Comparison of ENCODE assay signal across 8 mouse cellular contexts in genomic region chr9:23212303-23212702, GRCm38 (mm10). TPM values are rescaled to one million over a fixed set of nuclear protein-coding genes. Genes with fewer than 3 reads are reported as not detected.
DNase-seq lines count a peak whose midpoint lies in the region; ATAC-seq and TF ChIP-seq lines count a peak whose summit lies in the region.

No protein-coding gene starts in this region.

- peak; percentile 57 for DNase-seq in MEL (ENCODE audit: low read depth, low spot score)
- DNase-seq in cerebellum, adult 11 months, result peak; percentile 51
- DNase-seq in forelimb bud, embryonic 11.5 days (ENCODE audit: low read depth, low spot score), result peak; percentile 79
- peak; percentile 88 for DNase-seq in hindbrain, embryonic 11.5 days (ENCODE audit: low spot score)
- peak; percentile 83 to 87 for DNase-seq in layer of hippocampus, postnatal 10 days (ENCODE audit: low spot score in 2 of 2)
- peak; percentile 79 for DNase-seq in lung, postnatal 36 days
- DNase-seq in retina, postnatal 1 day, result peak; percentile 83
- peak; percentile 71 for DNase-seq in thymus, postnatal 4 days

- H3K4me2 ChIP-seq in hindbrain, embryonic 11.5 days (replicated peaks; ENCODE audit: low read depth, low read length), result no peak overlapping the region

- 8% methylated on average over 11 of the region's 11 CpGs for WGBS in hindbrain, embryonic 11.5 days

- ATAC-seq in hindbrain, embryonic 11.5 days (ENCODE audit: low FRiP score), result peak; percentile 83

- no peaks in the 10 kb centered on the region for H3K27me3 ChIP-seq in MEL (ENCODE audit: control insufficient read depth in 1 of 2, insufficient read depth in 2 of 2, low read length in 2 of 2)
- H3K27me3 ChIP-seq in hindbrain, embryonic 11.5 days (ENCODE audit: control insufficient read depth, insufficient read depth, low read length), result no peaks in the 10 kb centered on the region

- H3K9ac ChIP-seq in MEL (ENCODE audit: control insufficient read depth, low read depth, low read length, poor library complexity, severe bottlenecking), result no peak overlapping the region
- H3K9ac ChIP-seq in hindbrain, embryonic 11.5 days (ENCODE audit: low read depth, low read length), result no peak overlapping the region

- peak; percentile 55 for TF ChIP-seq RAD21 in MEL (IDR thresholded peaks at IDR 0.05; ENCODE audit: low read depth, low read length)

- no peaks in the 10 kb centered on the region for H3K36me3 ChIP-seq in MEL (ENCODE audit: control insufficient read depth in 1 of 2, insufficient read depth in 2 of 2, low read length in 2 of 2)
- H3K36me3 ChIP-seq in hindbrain, embryonic 11.5 days (ENCODE audit: control insufficient read depth, insufficient read depth, low read length), result no peaks in the 10 kb centered on the region

- peak; percentile 73 to 96 (median 86) for TF ChIP-seq CTCF in MEL (IDR thresholded peaks at IDR 0.05 in 2 of 3, conservative IDR thresholded peaks at IDR 0.05 in 1 of 3; ENCODE audit: control insufficient read depth in 1 of 3, insufficient read depth in 1 of 3, low read depth in 2 of 3, low read length in 3 of 3, poor library complexity in 1 of 3, severe bottlenecking in 1 of 3)

- TF ChIP-seq EP300 in MEL (IDR thresholded peaks at IDR 0.05; ENCODE audit: low read depth in 1 of 2, low read length in 2 of 2), result no peak

- no peaks in the 10 kb centered on the region for H3K79me2 ChIP-seq in MEL (ENCODE audit: control insufficient read depth, insufficient read depth, low read length, poor library complexity)

- no peaks in the 10 kb centered on the region for H3K4me1 ChIP-seq in MEL (ENCODE audit: control insufficient read depth in 1 of 2, insufficient read depth in 2 of 2, low read length in 2 of 2)
- H3K4me1 ChIP-seq in hindbrain, embryonic 11.5 days (replicated peaks; ENCODE audit: control insufficient read depth, insufficient read depth, low read length), result no peaks in the 10 kb centered on the region

- H3K9me3 ChIP-seq in MEL (replicated peaks; ENCODE audit: insufficient read depth, low read length), result no peaks in the 10 kb centered on the region
- H3K9me3 ChIP-seq in hindbrain, embryonic 11.5 days (ENCODE audit: control insufficient read depth, low read length), result no peaks in the 10 kb centered on the region

- H3K4me3 ChIP-seq in MEL (ENCODE audit: control insufficient read depth in 1 of 2, insufficient read depth in 1 of 2, low read depth in 2 of 2, low read length in 2 of 2), result no peak overlapping the region
- no peak overlapping the region for H3K4me3 ChIP-seq in hindbrain, embryonic 11.5 days (ENCODE audit: low read depth, low read length)

- no peak for TF ChIP-seq POLR2A in MEL (IDR thresholded peaks at IDR 0.05; ENCODE audit: control insufficient read depth in 1 of 2, insufficient read depth in 1 of 2, low read depth in 1 of 2, low read length in 2 of 2, poor library complexity in 1 of 2)

- H3K27ac ChIP-seq in MEL (ENCODE audit: control insufficient read depth, low read depth, low read length), result no peak overlapping the region
- no peak overlapping the region for H3K27ac ChIP-seq in hindbrain, embryonic 11.5 days (ENCODE audit: low read depth, low read length)

TF ChIP-seq in MEL, 35 proteins besides CTCF, POLR2A, EP300 and RAD21:
- TF ChIP-seq CHD1 (IDR thresholded peaks at IDR 0.05; ENCODE audit: low read depth, low read length) (no peak), CHD2 (IDR thresholded peaks at IDR 0.05; ENCODE audit: low read length) (no peak), BHLHE40 (IDR thresholded peaks at IDR 0.05; ENCODE audit: borderline replicate concordance, low read depth, low read length) (no peak), USF1 (IDR thresholded peaks at IDR 0.05; ENCODE audit: low read depth, low read length) (no peak), UBTF (IDR thresholded peaks at IDR 0.05; ENCODE audit: borderline replicate concordance, insufficient read depth, low read depth, low read length) (no peak), KAT2A (conservative IDR thresholded peaks at IDR 0.05; ENCODE audit: low read depth, low read length) (no peak), ZC3H11A (IDR thresholded peaks at IDR 0.05; ENCODE audit: low read depth, low read length) (peak; percentile 36; the same call in 1 of the 2 replicates), ZKSCAN1 (IDR thresholded peaks at IDR 0.05; ENCODE audit: low read depth, low read length) (no peak), SMC3 (IDR thresholded peaks at IDR 0.05; ENCODE audit: low read depth, low read length) (peak; percentile 69), MYC (IDR thresholded peaks at IDR 0.05; ENCODE audit: low read depth, low read length) (no peak), JUND (IDR thresholded peaks at IDR 0.05; ENCODE audit: low read depth, low read length) (no peak), MAFK (IDR thresholded peaks at IDR 0.05; ENCODE audit: borderline replicate concordance, low read depth, low read length) (no peak), ETS1 (IDR thresholded peaks at IDR 0.05; ENCODE audit: low read depth, low read length) (no peak), ZNF384 (IDR thresholded peaks at IDR 0.05; ENCODE audit: low read depth, low read length) (no peak), GABPA (IDR thresholded peaks at IDR 0.05; ENCODE audit: low read depth, low read length) (no peak), ZMIZ1 (IDR thresholded peaks at IDR 0.05; ENCODE audit: low read depth, low read length) (no peak), USF2 (IDR thresholded peaks at IDR 0.05; ENCODE audit: borderline replicate concordance in 1 of 2, insufficient read depth in 1 of 2, low read depth in 1 of 2, low read length in 2 of 2) (no peak), MEF2A (IDR thresholded peaks at IDR 0.05; ENCODE audit: extremely low read depth, insufficient replicate concordance, low read depth, low read length, poor library complexity, severe bottlenecking) (no peak)

RNA-seq across cellular contexts. Expression of gene Bmper, which starts 10.6 kb away (rescaled TPM):
- total RNA-seq in MEL (2012; rRNA removed), result not detected in 2 replicates
- not detected for polyA plus RNA-seq in MEL (2012; ENCODE audit: insufficient read depth in 1 of 2, insufficient read length in 2 of 2, low read depth in 1 of 2, low replicate concordance in 2 of 2, missing spikeins in 1 of 2)
- polyA plus RNA-seq in hindbrain, embryonic 11.5 days (2014; fragmentation: Nextera tagmentation; extraction: Ambion mirVana), result 3.4 and 5.6 TPM in 2 replicates
- total RNA-seq in layer of hippocampus, postnatal 10 days (2021), result 10 to 100 TPM in 1 of 2 experiments, 1 to 10 TPM in 1; 7.9 to 10.1 TPM
